Mouse (Mus musculus): ENCODE results near the gene Naip1.
"Not testable (repeated sequence)": the region's sequence is repeated elsewhere in the genome, so short reads cannot be mapped to it uniquely, and the experiment has no call there.

The Naip1 gene

DNA sequence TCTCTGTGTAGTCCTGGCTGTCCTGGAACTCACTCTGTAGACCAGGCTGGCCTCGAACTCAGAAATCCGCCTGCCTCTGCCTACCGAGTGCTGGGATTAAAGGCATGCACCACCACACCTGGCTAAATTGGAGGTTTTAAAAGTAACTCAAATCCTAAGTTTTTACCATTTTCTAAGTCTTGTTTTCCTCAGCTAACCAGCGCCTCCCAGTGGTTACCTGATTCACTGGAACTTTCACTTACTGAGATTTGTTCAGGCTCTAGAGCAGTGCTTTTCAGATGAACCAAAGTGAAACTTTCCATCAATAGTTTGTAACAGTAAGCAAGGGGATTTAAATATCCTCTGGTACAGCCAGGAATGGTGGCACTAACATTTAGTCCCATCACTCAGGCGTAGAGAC is 61.6 kb downstream of the Naip1 start:
- DNase-seq (ENCODE audit: low spot score): not testable (repeated sequence)

DNA sequence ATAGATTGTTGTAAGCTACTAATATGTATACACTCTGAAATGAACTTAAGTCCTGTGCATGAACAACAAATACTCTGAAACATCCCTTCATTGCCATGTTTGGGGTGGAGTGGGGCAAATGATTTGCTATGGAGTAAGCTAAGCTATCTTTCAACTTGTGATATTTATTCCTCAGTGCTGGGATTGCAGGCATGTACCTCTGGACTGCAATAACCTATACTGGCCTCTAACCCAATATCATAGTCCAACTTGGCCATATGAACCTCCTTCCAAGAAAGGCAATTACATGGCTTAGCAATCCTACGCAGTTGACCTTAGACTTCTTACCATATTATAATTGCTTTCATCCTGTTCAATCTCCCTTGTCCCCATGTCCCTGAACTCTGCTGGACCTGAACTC is 82.1 kb downstream of the Naip1 start:
- no peak for DNase-seq (ENCODE audit: low spot score)
